Mouse (Mus musculus) WW6 (cell line): ENCODE results near the gene Gm45753.

Experiments
- DNase-seq: peaks from one replicate; pipeline ENCODE4 v3.0.0-alpha.2; 2013; ENCODE audit warnings: low read depth, low spot score

The Gm45753 gene

DNA sequence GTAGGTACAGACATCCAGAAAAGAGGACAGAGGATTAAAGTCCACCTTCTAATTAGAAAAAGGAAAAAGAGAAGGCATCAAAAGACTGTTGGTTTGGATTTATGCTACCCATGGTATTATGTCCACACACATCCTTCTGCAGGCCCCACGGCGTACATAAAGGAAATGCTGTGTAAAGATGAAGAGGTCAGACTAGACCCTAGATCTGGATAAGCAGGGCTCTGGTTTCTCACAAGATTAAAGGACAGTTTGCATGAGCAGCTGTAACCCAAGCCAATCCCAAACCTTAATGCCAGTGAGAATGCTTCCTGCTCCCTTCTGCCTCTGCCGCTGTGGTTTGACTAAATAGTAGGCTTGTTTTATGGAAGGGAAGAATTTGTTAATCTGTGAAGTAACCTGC lies 30.8 kb downstream of the Gm45753 start:
- DNase-seq, result no peak

GRCm38 (mm10) chr8:45274317-45274716 lies 33.9 kb downstream of the Gm45753 start:
- DNase-seq, result no peak

DNA sequence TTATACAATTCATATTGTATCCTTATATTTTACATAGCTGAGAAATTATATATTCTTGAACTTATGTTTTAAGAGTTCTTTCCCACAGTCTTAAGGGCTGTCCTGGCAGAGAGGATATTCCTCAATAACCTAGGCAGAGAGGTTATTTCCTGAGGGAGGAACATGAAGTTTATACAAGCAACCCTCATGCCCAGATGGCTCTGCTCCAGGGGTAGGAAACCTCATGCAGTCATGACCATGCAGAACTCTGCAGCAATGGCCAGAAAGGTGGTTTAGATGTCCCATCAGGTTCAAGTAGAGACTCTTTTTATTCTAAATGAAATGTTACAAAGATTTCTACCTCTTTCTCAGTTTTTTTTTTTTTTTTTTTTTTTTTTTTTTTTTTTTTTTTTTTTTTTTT lies 39.2 kb downstream of the Gm45753 start:
- no peak for DNase-seq

DNA sequence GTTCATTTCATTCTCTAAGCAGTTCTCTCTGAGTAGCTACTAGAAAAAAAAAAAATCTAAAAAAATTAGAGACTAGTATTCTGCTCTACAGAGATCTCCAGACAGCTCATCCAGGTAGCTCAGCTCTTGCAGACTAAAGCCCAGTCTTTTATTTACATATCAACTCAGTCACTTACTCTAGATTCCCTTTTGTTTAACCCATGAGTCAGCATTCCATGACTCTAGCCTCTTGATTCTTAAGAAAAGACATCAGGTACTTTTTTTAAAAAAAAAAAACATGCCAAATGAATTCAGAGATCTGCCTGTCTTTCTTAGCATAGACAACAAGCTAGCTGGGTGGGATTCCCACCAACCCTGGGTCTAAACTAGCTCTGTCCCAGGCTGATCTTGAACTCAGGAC lies 39.8 kb downstream of the Gm45753 start:
- no peak for DNase-seq

- no peak for DNase-seq
Observed at GRCm38 (mm10) chr8:45267611-45268391, 40.5 kb downstream of the Gm45753 start.

- no peak for DNase-seq
Observed at GRCm38 (mm10) chr8:45266993-45267392, 41.3 kb downstream of the Gm45753 start.

DNA sequence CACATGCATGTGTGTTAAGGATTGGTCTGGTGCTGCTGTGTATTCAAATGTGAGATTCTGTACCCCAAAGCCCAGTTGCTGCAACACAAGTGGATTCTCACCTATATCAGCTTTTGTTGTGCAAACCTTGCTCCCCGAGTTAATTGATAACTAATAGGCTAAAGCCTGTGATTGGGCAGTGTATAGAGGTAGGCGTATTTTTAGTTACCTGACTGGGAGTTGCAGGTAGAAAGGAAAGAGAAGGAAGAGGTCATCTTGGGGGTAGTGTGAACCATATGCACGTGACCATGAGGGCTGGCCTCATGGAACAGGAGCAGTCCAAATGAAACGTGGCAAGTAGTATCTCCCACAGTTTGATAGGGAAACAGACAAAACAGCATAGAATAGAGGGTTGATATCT lies 43.3 kb downstream of the Gm45753 start:
- no peak for DNase-seq

DNA sequence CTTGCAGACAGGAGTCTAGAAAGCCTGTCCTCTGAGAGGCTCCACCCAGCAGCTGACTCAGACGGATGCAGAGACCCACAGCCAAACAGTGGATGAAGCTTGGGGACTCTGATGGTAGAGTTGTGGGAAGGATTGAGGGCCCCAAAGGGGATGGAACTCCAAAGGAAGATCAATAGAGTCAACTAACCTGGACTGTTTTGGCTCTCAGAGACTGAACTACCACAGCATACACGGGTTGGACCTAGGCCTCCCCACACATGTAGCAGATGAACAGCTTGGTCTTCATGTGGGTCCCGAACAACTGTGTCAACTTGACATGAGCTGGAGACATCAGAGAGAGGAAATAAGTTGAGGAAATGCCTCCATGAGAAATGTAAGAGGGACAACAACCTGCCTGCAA lies 45.4 kb downstream of the Gm45753 start:
- DNase-seq, result no peak

- DNase-seq, result no peak
Observed at GRCm38 (mm10) chr8:45261920-45262319, 46.3 kb downstream of the Gm45753 start, which contains the start of gene F11. TSS of gene F11 (minus strand) at chr8:45262031.

DNA sequence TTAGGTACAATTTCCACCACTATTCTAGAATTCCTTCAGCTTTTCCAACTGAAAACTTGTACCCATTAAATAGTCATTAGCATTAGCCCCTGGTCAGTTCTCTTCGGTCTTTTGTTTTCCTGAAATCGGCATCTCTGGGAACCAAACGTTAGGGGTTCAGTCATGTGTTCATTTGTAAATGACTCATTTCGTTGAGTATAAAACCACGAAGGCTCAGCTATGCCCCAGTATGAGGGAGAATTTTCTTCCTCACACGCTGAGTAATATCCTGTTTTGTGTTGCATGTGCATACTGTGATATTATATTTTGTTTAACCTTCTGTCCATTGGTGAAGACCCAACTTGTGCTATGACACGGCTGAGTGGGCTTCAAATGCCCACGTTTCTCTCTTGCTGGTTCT lies 49.8 kb downstream of the Gm45753 start:
- DNase-seq, result no peak

- DNase-seq, result no peak
Observed at GRCm38 (mm10) chr8:45255040-45255439, 53.2 kb downstream of the Gm45753 start.

DNA sequence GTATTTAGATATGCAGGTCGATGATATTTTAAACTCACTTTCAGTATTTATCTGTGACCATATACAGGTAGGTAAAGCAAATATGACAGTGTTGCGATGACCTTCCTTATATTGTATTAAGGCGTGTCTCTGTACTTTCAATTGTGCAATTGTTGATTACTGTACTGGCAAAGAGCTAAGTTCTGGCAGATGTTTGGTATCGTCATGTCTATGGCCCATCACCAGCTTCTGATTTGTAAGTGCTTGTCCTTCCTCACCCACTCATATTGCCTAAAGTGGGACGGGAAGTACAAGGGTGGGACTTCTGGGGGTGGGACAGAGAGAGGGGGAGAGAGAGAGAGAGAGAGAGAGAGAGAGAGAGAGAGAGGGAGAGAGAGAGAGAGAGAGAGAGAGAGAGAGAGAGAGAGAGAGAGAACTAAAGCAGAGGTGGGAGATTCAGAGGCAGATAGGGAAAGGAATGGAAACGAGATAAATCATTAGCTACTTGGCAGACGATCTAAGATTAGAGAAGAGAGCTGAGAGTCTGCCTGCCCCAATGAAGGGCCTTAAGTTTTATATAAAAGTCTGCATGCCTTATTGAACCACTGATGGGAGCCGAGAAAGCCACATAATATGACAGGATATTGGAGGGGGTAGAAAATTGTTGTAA lies 53.9 kb downstream of the Gm45753 start:
- no peak for DNase-seq

- no peak for DNase-seq
Observed at GRCm38 (mm10) chr8:45253586-45253985, 54.7 kb downstream of the Gm45753 start.

- DNase-seq, result no peak
Observed at GRCm38 (mm10) chr8:45253111-45253510, 55.2 kb downstream of the Gm45753 start.

- DNase-seq, result no peak
Observed at GRCm38 (mm10) chr8:45246307-45246706, 62.0 kb downstream of the Gm45753 start.

- DNase-seq, result no peak
Observed at GRCm38 (mm10) chr8:45239363-45239762, 68.9 kb downstream of the Gm45753 start.

- DNase-seq, result no peak
Observed at GRCm38 (mm10) chr8:45238282-45238681, 70.0 kb downstream of the Gm45753 start.

- peak; percentile 66 for DNase-seq
Observed at GRCm38 (mm10) chr8:45236164-45236912, 71.9 kb downstream of the Gm45753 start.

GRCm38 (mm10) chr8:45235228-45235627 lies 73.0 kb downstream of the Gm45753 start:
- DNase-seq, result no peak

DNA sequence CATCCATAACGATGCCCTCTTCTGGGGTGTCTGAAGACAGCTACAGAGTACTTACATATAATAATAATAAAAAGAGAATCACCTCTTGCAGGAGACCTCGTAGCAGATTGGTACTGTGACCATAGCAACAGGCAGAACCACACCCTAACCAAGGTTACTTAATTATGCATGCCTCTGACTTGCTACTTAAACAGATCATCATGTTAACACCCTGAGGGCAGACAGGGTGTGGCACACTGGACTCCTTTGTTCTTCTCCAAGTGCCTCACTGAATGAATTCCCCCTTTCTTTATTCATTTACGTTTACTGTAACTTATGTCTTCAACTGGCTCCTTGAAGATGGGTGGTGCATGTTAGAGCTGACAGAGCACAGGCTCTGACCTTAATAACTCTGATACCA lies 75.0 kb downstream of the Gm45753 start:
- DNase-seq, result peak; percentile 77
